Comparison of ENCODE assay signal across 14 mouse cellular contexts in the genomic region with DNA sequence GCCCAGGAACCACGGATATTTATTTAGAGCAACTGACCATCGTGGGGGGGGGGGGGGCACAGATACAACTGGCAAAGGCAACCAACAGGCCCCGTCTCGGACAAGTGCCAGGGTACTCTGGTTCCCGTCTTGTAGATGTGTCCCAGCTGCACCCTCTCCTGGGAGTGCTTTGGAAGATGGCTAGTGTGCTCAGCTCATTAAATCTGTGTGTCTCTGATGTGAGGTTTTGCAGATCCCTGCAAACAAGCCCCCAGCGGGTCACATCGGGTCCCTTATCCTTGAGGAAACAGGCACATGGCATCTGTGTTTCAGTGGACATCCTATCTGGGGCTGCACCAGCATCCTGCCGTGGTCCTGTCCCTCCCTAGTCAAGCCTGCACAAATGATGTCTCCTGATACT.
DNase-seq lines count a peak whose midpoint lies in the region.
"Had no signal": no experiment of that assay in that cellular context is flagged by ENCODE, and none has a peak within 500 bp of the region (broad histone marks: within the 10 kb centered on the region; RNA-seq: fewer than 3 reads in every experiment).

No protein-coding gene starts in this region.

- DNase-seq in gastrocnemius, adult 18-20 months (ENCODE audit: low spot score) = peak; percentile 46
- DNase-seq in gastrocnemius, postnatal 25 days = no peak
- peak; percentile 32 for DNase-seq in lung, postnatal 36 days
- DNase-seq in lung, postnatal 25 days (ENCODE audit: low spot score) = no peak
- DNase-seq in heart, adult 9 months (ENCODE audit: low spot score in 2 of 2) = peak; percentile 40 to 43
- DNase-seq in heart, postnatal 4 days = peak; percentile 32
- no peak for DNase-seq in embryo, embryonic 10.5 days (ENCODE audit: low spot score)
- DNase-seq in layer of hippocampus, postnatal 25 days (ENCODE audit: extremely low spot score in 1 of 2, low spot score in 1 of 2) = no peak
- DNase-seq: adrenal gland, adult 2 months; cerebellum, postnatal 25 days; kidney, postnatal 36 days; liver, embryonic 13.5 days; right cerebral cortex, postnatal 25 days; thymus, postnatal 25 days had no signal

Comparison
In these comparisons a context has a peak if more than half of its experiments do, and no peak if none do; other contexts are left out.
1. DNase-seq: peak in gastrocnemius, adult 18-20 months (single experiment), lung, postnatal 36 days (single experiment), heart, adult 9 months (2 of 2) and heart, postnatal 4 days (single experiment); none in gastrocnemius, postnatal 25 days (single experiment), lung, postnatal 25 days (single experiment), embryo, embryonic 10.5 days (single experiment) and layer of hippocampus, postnatal 25 days (0 of 2).